ENCODE assay signal across 7 mouse cellular contexts in genomic region chr7:104353600-104353967, GRCm38 (mm10). TPM values are rescaled to one million over a fixed set of nuclear protein-coding genes. Genes with fewer than 3 reads are reported as not detected.
DNase-seq lines count a peak whose midpoint lies in the region; ATAC-seq and TF ChIP-seq lines count a peak whose summit lies in the region.

No protein-coding gene starts in this region.

- WGBS in kidney, postnatal 0 days: 73% methylated on average over 2 of the region's 2 CpGs
- WGBS in embryonic facial prominence, embryonic 14.5 days: 77% methylated on average over 2 of the region's 2 CpGs
- WGBS in intestine, embryonic 14.5 days: 65% methylated on average over 2 of the region's 2 CpGs

- TF ChIP-seq CTCF in kidney, postnatal 0 days (IDR thresholded peaks at IDR 0.05; ENCODE audit: low read depth): no peak

- H3K9me3 ChIP-seq in kidney, postnatal 0 days (replicated peaks; ENCODE audit: low read length): no peaks in the 10 kb centered on the region
- no peaks in the 10 kb centered on the region for H3K9me3 ChIP-seq in embryonic facial prominence, embryonic 14.5 days (ENCODE audit: control insufficient read depth, low read length)
- H3K9me3 ChIP-seq in intestine, embryonic 14.5 days (ENCODE audit: control insufficient read depth, low read length): no peaks in the 10 kb centered on the region

- no peak overlapping the region for H3K9ac ChIP-seq in kidney, postnatal 0 days (ENCODE audit: low read depth, low read length)
- H3K9ac ChIP-seq in embryonic facial prominence, embryonic 14.5 days (ENCODE audit: low read depth, low read length): no peak overlapping the region
- H3K9ac ChIP-seq in intestine, embryonic 14.5 days (ENCODE audit: low read length): no peak overlapping the region

- H3K4me2 ChIP-seq in kidney, postnatal 0 days (ENCODE audit: low read length): peak overlapping the region; percentile 60; the same call in 1 of the 2 replicates
- H3K4me2 ChIP-seq in embryonic facial prominence, embryonic 14.5 days (ENCODE audit: low read depth, low read length): peak overlapping the region; percentile 58
- peak overlapping the region; percentile 18; the same call in 1 of the 2 replicates for H3K4me2 ChIP-seq in intestine, embryonic 14.5 days (ENCODE audit: low read length)
- H3K4me2 ChIP-seq in myocyte (ENCODE audit: low read depth): peak overlapping the region; percentile 55

- no peaks in the 10 kb centered on the region for H3K4me1 ChIP-seq in kidney, postnatal 0 days (replicated peaks; ENCODE audit: insufficient read depth, low read length)
- no peaks in the 10 kb centered on the region for H3K4me1 ChIP-seq in embryonic facial prominence, embryonic 14.5 days (ENCODE audit: control insufficient read depth, insufficient read depth, low read length)
- H3K4me1 ChIP-seq in intestine, embryonic 14.5 days (replicated peaks; ENCODE audit: control insufficient read depth, insufficient read depth, low read length): no peaks in the 10 kb centered on the region

- no peaks in the 10 kb centered on the region for H3K27me3 ChIP-seq in kidney, postnatal 0 days (ENCODE audit: insufficient read depth, low read length)
- H3K27me3 ChIP-seq in embryonic facial prominence, embryonic 14.5 days (replicated peaks; ENCODE audit: control insufficient read depth, insufficient read depth, low read length): no peaks in the 10 kb centered on the region
- no peaks in the 10 kb centered on the region for H3K27me3 ChIP-seq in intestine, embryonic 14.5 days (replicated peaks; ENCODE audit: control insufficient read depth, insufficient read depth, low read length)
- no peaks in the 10 kb centered on the region for H3K27me3 ChIP-seq in myocyte (ENCODE audit: control insufficient read depth, insufficient read depth, insufficient read length)

- no peak overlapping the region for H3ac ChIP-seq in myocyte (ENCODE audit: control insufficient read depth, insufficient read length)

- H3K36me3 ChIP-seq in kidney, postnatal 0 days (ENCODE audit: insufficient read depth, low read length): no peaks in the 10 kb centered on the region
- no peaks in the 10 kb centered on the region for H3K36me3 ChIP-seq in embryonic facial prominence, embryonic 14.5 days (ENCODE audit: control insufficient read depth, insufficient read depth, low read length)
- H3K36me3 ChIP-seq in intestine, embryonic 14.5 days (ENCODE audit: control insufficient read depth, insufficient read depth, low read length): no peaks in the 10 kb centered on the region
- H3K36me3 ChIP-seq in myocyte (ENCODE audit: control insufficient read depth, insufficient read depth): no peaks in the 10 kb centered on the region

- no peak for DNase-seq in kidney, postnatal 0 days (ENCODE audit: low spot score)
- DNase-seq in kidney, adult 9 months: no peak
- no peak for DNase-seq in embryonic facial prominence, embryonic 14.5 days (ENCODE audit: low spot score)
- DNase-seq in intestine, embryonic 14.5 days (ENCODE audit: low spot score): no peak
- no peak for DNase-seq in cerebellum, adult 11 months
- DNase-seq in natural killer cell, adult 2 months (ENCODE audit: low spot score in 2 of 2): no peak

- TF ChIP-seq POLR2A in myocyte (IDR thresholded peaks at IDR 0.05; ENCODE audit: insufficient read length, low read depth): no peak

- peak; percentile 38 for ATAC-seq in kidney, postnatal 0 days (replicated peaks; ENCODE audit: low FRiP score, low read depth)
- no peak for ATAC-seq in embryonic facial prominence, embryonic 14.5 days (ENCODE audit: low read depth)
- peak; percentile 58 for ATAC-seq in intestine, embryonic 14.5 days (replicated peaks; ENCODE audit: low FRiP score, low TSS enrichment, low read depth)

- peak overlapping the region; percentile 50; the same call in 1 of the 2 replicates for H3K27ac ChIP-seq in kidney, postnatal 0 days
- H3K27ac ChIP-seq in embryonic facial prominence, embryonic 14.5 days (replicated peaks; ENCODE audit: low read depth, low read length): no peak overlapping the region; the same call in 1 of the 2 replicates
- no peak overlapping the region for H3K27ac ChIP-seq in intestine, embryonic 14.5 days (ENCODE audit: low read depth)

- no peaks in the 10 kb centered on the region for H3K79me2 ChIP-seq in myocyte (ENCODE audit: control insufficient read depth, insufficient read depth)

- peak overlapping the region; percentile 46 for H3K4me3 ChIP-seq in kidney, postnatal 0 days (replicated peaks; ENCODE audit: low read depth, low read length)
- H3K4me3 ChIP-seq in embryonic facial prominence, embryonic 14.5 days (ENCODE audit: low read depth, low read length): peak overlapping the region; percentile 37
- H3K4me3 ChIP-seq in intestine, embryonic 14.5 days (ENCODE audit: low read depth, low read length): peak overlapping the region; percentile 46; the same call in 1 of the 2 replicates
- H3K4me3 ChIP-seq in myocyte: peak overlapping the region; percentile 16

TF ChIP-seq in myocyte, 11 proteins besides CTCF, POLR2A, EP300 and RAD21:
- TF ChIP-seq TCF3 (IDR thresholded peaks at IDR 0.05; ENCODE audit: insufficient read length, low read depth): no peak
- no peak for TF ChIP-seq MYOG (IDR thresholded peaks at IDR 0.05; ENCODE audit: control insufficient read depth in 1 of 3, insufficient read depth in 1 of 3, insufficient read length in 2 of 3, low read depth in 2 of 3)
- TF ChIP-seq USF1 (IDR thresholded peaks at IDR 0.05; ENCODE audit: low read depth): no peak
- TF ChIP-seq POLR2AphosphoS2 (IDR thresholded peaks at IDR 0.05; ENCODE audit: insufficient read length, low read depth): no peak
- TF ChIP-seq SRF (IDR thresholded peaks at IDR 0.05; ENCODE audit: control insufficient read depth, insufficient read length, low read depth): no peak
- TF ChIP-seq CEBPB (IDR thresholded peaks at IDR 0.05; ENCODE audit: insufficient read depth, poor library complexity, severe bottlenecking): no peak
- no peak for TF ChIP-seq MAX (IDR thresholded peaks at IDR 0.05; ENCODE audit: low read depth)
- no peak for TF ChIP-seq TCF12 (IDR thresholded peaks at IDR 0.05; ENCODE audit: insufficient read depth, poor library complexity, severe bottlenecking)
- no peak for TF ChIP-seq MYOD1 (IDR thresholded peaks at IDR 0.05; ENCODE audit: control insufficient read depth in 1 of 3, insufficient read length in 2 of 3, low read depth in 2 of 3)
- TF ChIP-seq E2F4 (IDR thresholded peaks at IDR 0.05; ENCODE audit: insufficient read depth): no peak
- TF ChIP-seq REST (IDR thresholded peaks at IDR 0.05; ENCODE audit: insufficient read depth, insufficient read length): no peak
TF ChIP-seq in myocyte: peak in this region for 0.

RNA-seq across cellular contexts. Expression of gene Trim12c, which starts 0.4 kb away (rescaled TPM):
- polyA plus RNA-seq in kidney, postnatal 0 days (2015; fragmentation: Nextera tagmentation; extraction: Ambion mirVana): 2.2 TPM in 2 replicates
- 2.1 and 2.2 TPM in 2 replicates for polyA plus RNA-seq in embryonic facial prominence, embryonic 14.5 days (2014; fragmentation: Nextera tagmentation; extraction: Ambion mirVana)
- 1.6 TPM in 2 replicates for polyA plus RNA-seq in intestine, embryonic 14.5 days (2014; fragmentation: Nextera tagmentation; extraction: Ambion mirVana)
- 0.47 TPM for polyA plus RNA-seq in myocyte (2012; fragmentation: generic; extraction: Trizol)

RNA-seq across cellular contexts. Expression of gene Trim30b, which starts 16.1 kb away (rescaled TPM):
- polyA plus RNA-seq in kidney, postnatal 0 days (2015; fragmentation: Nextera tagmentation; extraction: Ambion mirVana): 0.24 and 0.25 TPM in 2 replicates
- 0.29 TPM in 1 of 2 replicates, not detected in the other for polyA plus RNA-seq in embryonic facial prominence, embryonic 14.5 days (2014; fragmentation: Nextera tagmentation; extraction: Ambion mirVana)
- polyA plus RNA-seq in intestine, embryonic 14.5 days (2014; fragmentation: Nextera tagmentation; extraction: Ambion mirVana): 0.09 and 0.14 TPM in 2 replicates
- polyA plus RNA-seq in myocyte (2012; fragmentation: generic; extraction: Trizol): not detected

RNA-seq across cellular contexts. Expression of gene Trim34b, which starts 24.3 kb away (rescaled TPM):
- 0.12 TPM in 1 of 2 replicates, not detected in the other for polyA plus RNA-seq in kidney, postnatal 0 days (2015; fragmentation: Nextera tagmentation; extraction: Ambion mirVana)
- polyA plus RNA-seq in embryonic facial prominence, embryonic 14.5 days (2014; fragmentation: Nextera tagmentation; extraction: Ambion mirVana): not detected in 2 replicates
- polyA plus RNA-seq in intestine, embryonic 14.5 days (2014; fragmentation: Nextera tagmentation; extraction: Ambion mirVana): not detected in 2 replicates
- 0.05 TPM for polyA plus RNA-seq in myocyte (2012; fragmentation: generic; extraction: Trizol)

RNA-seq across cellular contexts. Expression of gene Trim12a, which starts 38.3 kb away (rescaled TPM):
- polyA plus RNA-seq in kidney, postnatal 0 days (2015; fragmentation: Nextera tagmentation; extraction: Ambion mirVana): 8.6 and 8.8 TPM in 2 replicates
- 7.2 and 7.6 TPM in 2 replicates for polyA plus RNA-seq in embryonic facial prominence, embryonic 14.5 days (2014; fragmentation: Nextera tagmentation; extraction: Ambion mirVana)
- polyA plus RNA-seq in intestine, embryonic 14.5 days (2014; fragmentation: Nextera tagmentation; extraction: Ambion mirVana): 3.7 and 5.2 TPM in 2 replicates
- polyA plus RNA-seq in myocyte (2012; fragmentation: generic; extraction: Trizol): not detected

RNA-seq across cellular contexts. Expression of gene Trim30c, which starts 47.1 kb away (rescaled TPM):
- 0.10 and 0.13 TPM in 2 replicates for polyA plus RNA-seq in kidney, postnatal 0 days (2015; fragmentation: Nextera tagmentation; extraction: Ambion mirVana)
- 0.45 TPM in 1 of 2 replicates, not detected in the other for polyA plus RNA-seq in embryonic facial prominence, embryonic 14.5 days (2014; fragmentation: Nextera tagmentation; extraction: Ambion mirVana)
- polyA plus RNA-seq in intestine, embryonic 14.5 days (2014; fragmentation: Nextera tagmentation; extraction: Ambion mirVana): 0.16 and 0.20 TPM in 2 replicates
- polyA plus RNA-seq in myocyte (2012; fragmentation: generic; extraction: Trizol): not detected
